Comparison of ENCODE assay signal across 11 mouse cellular contexts in genomic region chr7:16823734-16824133, GRCm38 (mm10). TPM values are rescaled to one million over a fixed set of nuclear protein-coding genes. Genes with fewer than 3 reads are reported as not detected.
DNase-seq lines count a peak whose midpoint lies in the region.
"Had no signal": no experiment of that assay in that cellular context is flagged by ENCODE, and none has a peak within 500 bp of the region (broad histone marks: within the 10 kb centered on the region; RNA-seq: fewer than 3 reads in every experiment).

No protein-coding gene starts in this region.

- DNase-seq in gastrocnemius, adult 8-10 months (ENCODE audit: low spot score in 2 of 2) = peak; percentile 30 to 64
- no peak for DNase-seq in gastrocnemius, postnatal 10 days
- DNase-seq in right cerebral cortex, adult 18-20 months = peak; percentile 94
- no peak for DNase-seq in right cerebral cortex, postnatal 4 days
- DNase-seq in left cerebral cortex, adult 18-20 months (ENCODE audit: low spot score in 2 of 2) = peak; percentile 84 to 92
- DNase-seq in urinary bladder, postnatal 4 days (ENCODE audit: low spot score in 2 of 2) = no peak
- DNase-seq in kidney, postnatal 36 days = no peak
- DNase-seq in neural tube, embryonic 10.5 days (ENCODE audit: extremely low spot score, low spot score) = no peak
- DNase-seq: kidney, adult 2 months; lung, embryonic 14.5 days; midbrain, embryonic 14.5 days had no signal

RNA-seq across cellular contexts. Expression of gene Fkrp, which starts 7.2 kb away (rescaled TPM):
- total RNA-seq in gastrocnemius, adult 8-10 months (2022) = 10 to 100 TPM; 55.5 to 67.9 (median 62.9) TPM
- total RNA-seq in gastrocnemius, postnatal 10 days (2021) = 10 to 100 TPM; 23.2 to 23.3 TPM
- 10 to 100 TPM; 51.3 to 56.2 TPM for total RNA-seq in left cerebral cortex, adult 18-20 months (2021)

RNA-seq across cellular contexts. Expression of gene Strn4, which starts 8.0 kb away (rescaled TPM):
- total RNA-seq in gastrocnemius, adult 8-10 months (2022) = 10 to 100 TPM; 11.0 to 15.6 (median 14.0) TPM
- 10 to 100 TPM; 42.3 to 46.1 TPM for total RNA-seq in gastrocnemius, postnatal 10 days (2021)
- 100 to 1,000 TPM; 258 to 281 TPM for total RNA-seq in left cerebral cortex, adult 18-20 months (2021)

RNA-seq across cellular contexts. Expression of gene Prkd2, which starts 19.0 kb away (rescaled TPM):
- 1 to 10 TPM; 2.5 to 4.1 (median 3.4) TPM for total RNA-seq in gastrocnemius, adult 8-10 months (2022)
- total RNA-seq in gastrocnemius, postnatal 10 days (2021) = 10 to 100 TPM in 1 of 2 experiments, 1 to 10 TPM in 1; 9.8 to 14.0 TPM
- 1 to 10 TPM; 5.6 to 7.8 TPM for total RNA-seq in left cerebral cortex, adult 18-20 months (2021)

RNA-seq across cellular contexts. Expression of gene Slc1a5, which starts 42.6 kb away (rescaled TPM):
- 10 to 100 TPM in 3 of 4 experiments, 1 to 10 TPM in 1; 8.7 to 30.2 (median 14.9) TPM for total RNA-seq in gastrocnemius, adult 8-10 months (2022)
- 10 to 100 TPM; 32.5 to 34.9 TPM for total RNA-seq in gastrocnemius, postnatal 10 days (2021)
- 1 to 10 TPM; 2.9 to 4.2 TPM for total RNA-seq in left cerebral cortex, adult 18-20 months (2021)

RNA-seq across cellular contexts. Expression of gene Dact3, which starts 51.4 kb away (rescaled TPM):
- 1 to 10 TPM in 2 of 4 experiments, under 1 TPM in 2; 0.87 to 1.4 (median 1.1) TPM for total RNA-seq in gastrocnemius, adult 8-10 months (2022)
- total RNA-seq in gastrocnemius, postnatal 10 days (2021) = 10 to 100 TPM in 1 of 2 experiments, 1 to 10 TPM in 1; 9.5 to 10.9 TPM
- total RNA-seq in left cerebral cortex, adult 18-20 months (2021) = 100 to 1,000 TPM; 186 to 201 TPM

Comparison
In these comparisons a context has a peak if more than half of its experiments do, and no peak if none do; other contexts are left out.
1. DNase-seq: peak in gastrocnemius, adult 8-10 months (2 of 2), right cerebral cortex, adult 18-20 months (single experiment) and left cerebral cortex, adult 18-20 months (2 of 2); none in gastrocnemius, postnatal 10 days (single experiment), right cerebral cortex, postnatal 4 days (single experiment), urinary bladder, postnatal 4 days (0 of 2), kidney, postnatal 36 days (0 of 2) and neural tube, embryonic 10.5 days (single experiment).
2. RNA of gene Strn4, which starts 8.0 kb away (total RNA-seq): 258 to 281 TPM in left cerebral cortex, adult 18-20 months; 42.3 to 46.1 TPM in gastrocnemius, postnatal 10 days and 11.0 to 15.6 TPM in gastrocnemius, adult 8-10 months; every median in the first group is over 4 times any median in the second.